Comparison of ENCODE assay signal across 8 mouse cellular contexts in the genomic region with DNA sequence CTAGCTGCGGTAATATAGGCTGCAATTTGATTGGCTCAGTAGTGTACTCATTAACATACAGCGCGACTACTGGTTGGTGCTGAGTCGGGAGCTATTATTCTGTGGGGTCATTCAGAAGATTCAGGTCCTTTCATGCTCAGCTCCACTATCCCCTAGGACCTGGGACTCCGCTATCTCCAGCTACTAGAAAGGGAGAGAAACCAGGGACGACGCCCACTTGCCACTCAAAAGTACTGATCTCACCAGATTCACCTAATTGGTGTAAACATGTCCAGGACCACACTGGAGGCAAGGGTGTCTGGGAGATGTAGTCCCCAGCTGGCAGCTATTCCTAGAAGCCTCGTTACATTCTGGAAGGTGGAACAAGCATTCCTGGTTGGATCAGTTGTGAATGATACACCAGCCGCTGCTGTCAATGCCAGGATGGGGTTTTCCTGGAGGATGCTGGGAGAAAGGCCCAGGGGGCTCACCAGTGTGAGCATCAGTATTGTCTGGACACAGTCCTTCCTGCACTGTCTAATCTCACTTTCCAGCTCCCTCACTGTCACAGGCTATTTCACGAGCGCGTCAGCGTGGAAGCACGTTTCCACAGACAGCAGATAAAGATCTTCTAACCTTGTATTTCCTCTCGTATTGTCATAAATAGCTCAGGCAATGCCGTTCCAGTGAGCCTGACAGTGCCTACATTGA.
DNase-seq lines count a peak whose midpoint lies in the region; ATAC-seq lines count a peak whose summit lies in the region.

No protein-coding gene starts in this region.

- DNase-seq in heart, adult 18-20 months = no peak
- peak; percentile 45 for DNase-seq in ZHBTc4 (ENCODE audit: low read depth, low spot score)
- peak; percentile 65 for DNase-seq in midbrain, embryonic 14.5 days
- no peak for DNase-seq in urinary bladder, postnatal 25 days (ENCODE audit: low spot score)
- no peak for DNase-seq in cerebellum, adult 11-12 months

- H3K4me2 ChIP-seq in heart, embryonic 15.5 days = peak overlapping the region; percentile 50
- no peak overlapping the region; the same call in 1 of the 2 replicates for H3K4me2 ChIP-seq in forebrain, embryonic 15.5 days (replicated peaks)
- peak overlapping the region; percentile 34 for H3K4me2 ChIP-seq in midbrain, embryonic 14.5 days (ENCODE audit: low read length)

- no peak overlapping the region for H3K9ac ChIP-seq in heart, embryonic 15.5 days
- H3K9ac ChIP-seq in forebrain, embryonic 15.5 days (replicated peaks) = no peak overlapping the region
- no peak overlapping the region for H3K9ac ChIP-seq in midbrain, embryonic 14.5 days (replicated peaks; ENCODE audit: low read length)

- no peak overlapping the region for H3K27ac ChIP-seq in heart, embryonic 15.5 days
- no peak overlapping the region for H3K27ac ChIP-seq in forebrain, embryonic 15.5 days (replicated peaks)
- H3K27ac ChIP-seq in midbrain, embryonic 14.5 days (replicated peaks; ENCODE audit: low read depth, low read length) = no peak overlapping the region; the same call in 1 of the 2 replicates

- H3K36me3 ChIP-seq in heart, embryonic 15.5 days = no peaks in the 10 kb centered on the region
- no peaks in the 10 kb centered on the region for H3K36me3 ChIP-seq in forebrain, embryonic 15.5 days
- H3K36me3 ChIP-seq in midbrain, embryonic 14.5 days (ENCODE audit: control insufficient read depth, insufficient read depth, low read length) = no peaks in the 10 kb centered on the region

- ATAC-seq in heart, embryonic 15.5 days (replicated peaks; ENCODE audit: insufficient number of reproducible peaks, insufficient read depth, low FRiP score, low read depth) = no peak; the same call in 1 of the 2 replicates
- ATAC-seq in forebrain, embryonic 15.5 days (replicated peaks) = peak; percentile 67
- ATAC-seq in midbrain, embryonic 14.5 days (ENCODE audit: low FRiP score, low TSS enrichment) = peak; percentile 48; the same call in 1 of the 2 replicates
- no peak for ATAC-seq in activated CD4-positive, CD25-positive, alpha-beta regulatory T cell, adult 4 months

- H3K4me3 ChIP-seq in heart, embryonic 15.5 days = peak overlapping the region; percentile 28
- H3K4me3 ChIP-seq in forebrain, embryonic 15.5 days = peak overlapping the region; percentile 17; the same call in 1 of the 2 replicates
- peak overlapping the region; percentile 20 for H3K4me3 ChIP-seq in midbrain, embryonic 14.5 days (replicated peaks; ENCODE audit: low read depth, low read length)

- no peaks in the 10 kb centered on the region for H3K9me3 ChIP-seq in heart, embryonic 15.5 days (replicated peaks)
- no peaks in the 10 kb centered on the region for H3K9me3 ChIP-seq in forebrain, embryonic 15.5 days
- H3K9me3 ChIP-seq in midbrain, embryonic 14.5 days (ENCODE audit: control insufficient read depth, low read length) = no peaks in the 10 kb centered on the region

- H3K4me1 ChIP-seq in heart, embryonic 15.5 days (replicated peaks) = peaks cover 13% of the 10 kb centered on the region
- peaks cover 7% of the 10 kb centered on the region for H3K4me1 ChIP-seq in forebrain, embryonic 15.5 days
- peaks cover 10% of the 10 kb centered on the region; the same call in 1 of the 2 replicates for H3K4me1 ChIP-seq in midbrain, embryonic 14.5 days (ENCODE audit: control insufficient read depth, insufficient read depth, low read length)

- WGBS in heart, embryonic 15.5 days = 38% methylated on average over 16 of the region's 16 CpGs
- WGBS in forebrain, embryonic 15.5 days = 48% methylated on average over 16 of the region's 16 CpGs
- WGBS in midbrain, embryonic 14.5 days = 45% methylated on average over 16 of the region's 16 CpGs

- H3K27me3 ChIP-seq in heart, embryonic 15.5 days = no peaks in the 10 kb centered on the region
- peaks cover 13% of the 10 kb centered on the region for H3K27me3 ChIP-seq in forebrain, embryonic 15.5 days
- no peaks in the 10 kb centered on the region for H3K27me3 ChIP-seq in midbrain, embryonic 14.5 days (ENCODE audit: control insufficient read depth, insufficient read depth, low read length)

Comparison
In these comparisons a context has a peak if more than half of its experiments do, and no peak if none do; other contexts are left out.
1. ATAC-seq: peak in forebrain, embryonic 15.5 days (single experiment) and midbrain, embryonic 14.5 days (single experiment); none in heart, embryonic 15.5 days (single experiment) and activated CD4-positive, CD25-positive, alpha-beta regulatory T cell, adult 4 months (single experiment).
2. DNase-seq: peak in ZHBTc4 (single experiment) and midbrain, embryonic 14.5 days (single experiment); none in heart, adult 18-20 months (0 of 2), urinary bladder, postnatal 25 days (single experiment) and cerebellum, adult 11-12 months (single experiment).
3. Peak in every context shown above with its lines, with median percentiles within 50 percentile points of each other: H3K4me3 ChIP-seq.